Comparison of ENCODE assay signal across 24 mouse cellular contexts in genomic region chr6:122333081-122333612, GRCm38 (mm10). TPM values are rescaled to one million over a fixed set of nuclear protein-coding genes. Genes with fewer than 3 reads are reported as not detected.
DNase-seq lines count a peak whose midpoint lies in the region; ATAC-seq and TF ChIP-seq lines count a peak whose summit lies in the region.
"Had no signal": no experiment of that assay in that cellular context is flagged by ENCODE, and none has a peak within 500 bp of the region (broad histone marks: within the 10 kb centered on the region; RNA-seq: fewer than 3 reads in every experiment).

No protein-coding gene starts in this region.

- DNase-seq in heart, postnatal 0 days (ENCODE audit: low spot score): no peak
- DNase-seq in heart, adult 8-10 months (ENCODE audit: low spot score): no peak
- DNase-seq in left cerebral cortex, adult 11 months (ENCODE audit: low spot score): no peak
- DNase-seq: adrenal gland, adult 2 months; adrenal gland, postnatal 25 days; cerebellum, adult 18-20 months; cerebellum, adult 9-11 months; cerebellum, postnatal 36 days; heart, postnatal 10 days; heart, postnatal 4 days had no signal

- TF ChIP-seq CTCF in heart, postnatal 0 days (IDR thresholded peaks at IDR 0.05; ENCODE audit: low read depth): no peak
- TF ChIP-seq CTCF in E14TG2a.4 (conservative IDR thresholded peaks at IDR 0.05; ENCODE audit: low read length) (no peak), ES-Bruce4 (IDR thresholded peaks at IDR 0.05; ENCODE audit: low read depth, low read length) (no peak)

- H3K4me2 ChIP-seq in heart, postnatal 0 days (ENCODE audit: low read depth, low read length): no peak overlapping the region
- H3K4me2 ChIP-seq: embryonic facial prominence, embryonic 15.5 days; hindbrain, embryonic 12.5 days had no signal

- TF ChIP-seq POLR2A in ES-Bruce4 (IDR thresholded peaks at IDR 0.05; ENCODE audit: insufficient read depth, low read length): no peak

- ATAC-seq in heart, postnatal 0 days (ENCODE audit: insufficient read depth, low read depth): 0 out of 2 replicates have a peak, but pooled peaks have one; percentile 24
- 0 out of 2 replicates have a peak, but pooled peaks have one; percentile 39 for ATAC-seq in megakaryocyte-erythroid progenitor cell, adult 5-6 weeks (replicated peaks; ENCODE audit: low FRiP score, low TSS enrichment, poor library complexity, severe bottlenecking)
- ATAC-seq: forebrain, embryonic 14.5 days; hindbrain, embryonic 16.5 days; inflammation-experienced regulatory T-cells, adult 6 months; intestine, postnatal 0 days; Patski had no signal

- H3K27ac ChIP-seq in heart, postnatal 0 days (ENCODE audit: low read depth): no peak overlapping the region
- H3K27ac ChIP-seq in ES-Bruce4 (ENCODE audit: insufficient read depth, low read length): 0 out of 2 replicates have a peak overlapping the region, but pooled peaks have one; percentile 3
- H3K27ac ChIP-seq: embryonic facial prominence, embryonic 15.5 days; forebrain, embryonic 10.5 days; hindbrain, embryonic 12.5 days had no signal

- H3K27me3 ChIP-seq in heart, postnatal 0 days (ENCODE audit: control insufficient read depth, insufficient read depth, low read length): no peaks in the 10 kb centered on the region
- no peaks in the 10 kb centered on the region for H3K27me3 ChIP-seq in E14TG2a.4 (ENCODE audit: insufficient read depth, low read length)
- no peaks in the 10 kb centered on the region for H3K27me3 ChIP-seq in ES-Bruce4 (ENCODE audit: control insufficient read depth, insufficient read depth, low read length, poor library complexity, severe bottlenecking)
- H3K27me3 ChIP-seq: embryonic facial prominence, embryonic 15.5 days; hindbrain, embryonic 12.5 days; Patski had no signal

- H3K9me3 ChIP-seq in heart, postnatal 0 days (replicated peaks; ENCODE audit: control insufficient read depth, low read length): no peaks in the 10 kb centered on the region
- H3K9me3 ChIP-seq in E14TG2a.4 (ENCODE audit: low read length) (no peaks in the 10 kb centered on the region), ES-Bruce4 (replicated peaks; ENCODE audit: control insufficient read depth, insufficient read depth, low read length, poor library complexity, severe bottlenecking) (no peaks in the 10 kb centered on the region)
- H3K9me3 ChIP-seq: embryonic facial prominence, embryonic 15.5 days; forebrain, embryonic 10.5 days; hindbrain, embryonic 12.5 days had no signal

- no peak overlapping the region for H3K4me3 ChIP-seq in heart, postnatal 0 days (ENCODE audit: low read depth, low read length)
- peak overlapping the region; percentile 92 for H3K4me3 ChIP-seq in E14TG2a.4 (replicated peaks; ENCODE audit: low read length)
- no peak overlapping the region for H3K4me3 ChIP-seq in ES-Bruce4 (ENCODE audit: low read depth, low read length)
- H3K4me3 ChIP-seq: embryonic facial prominence, embryonic 15.5 days; erythroblast, embryonic 14.5 days; forebrain, embryonic 10.5 days; hindbrain, embryonic 12.5 days had no signal

- H3K36me3 ChIP-seq in heart, postnatal 0 days (replicated peaks; ENCODE audit: control insufficient read depth, insufficient read depth, low read length): peaks cover 30% of the 10 kb centered on the region
- H3K36me3 ChIP-seq in E14TG2a.4 (ENCODE audit: insufficient read depth, low read length) (peaks cover 95% of the 10 kb centered on the region), ES-Bruce4 (ENCODE audit: control insufficient read depth, insufficient read depth, low read length, poor library complexity, severe bottlenecking) (peaks cover 88% of the 10 kb centered on the region)

- H3K4me1 ChIP-seq in heart, postnatal 0 days (ENCODE audit: control insufficient read depth, insufficient read depth): no peaks in the 10 kb centered on the region
- H3K4me1 ChIP-seq in E14TG2a.4 (replicated peaks; ENCODE audit: low read depth, low read length) (peaks cover 86% of the 10 kb centered on the region), ES-Bruce4 (ENCODE audit: control insufficient read depth, insufficient read depth, low read length) (peaks cover 2% of the 10 kb centered on the region)

- 72% methylated on average over 13 of the region's 13 CpGs for WGBS in heart, postnatal 0 days

- no peak for TF ChIP-seq EP300 in heart, postnatal 0 days (IDR thresholded peaks at IDR 0.05; ENCODE audit: low read depth)
- TF ChIP-seq EP300 in ES-Bruce4 (IDR thresholded peaks at IDR 0.05; ENCODE audit: insufficient read depth, low read depth, low read length): no peak

- no peak overlapping the region for H3K9ac ChIP-seq in heart, postnatal 0 days (replicated peaks; ENCODE audit: low read depth, low read length)
- H3K9ac ChIP-seq in ES-Bruce4 (ENCODE audit: low read depth, poor library complexity, severe bottlenecking): no peak overlapping the region
- H3K9ac ChIP-seq: embryonic facial prominence, embryonic 15.5 days; hindbrain, embryonic 12.5 days had no signal

RNA-seq across cellular contexts. Expression of gene Phc1, which starts 7.2 kb away (rescaled TPM):
- 19.6 TPM in 2 replicates for total RNA-seq in heart, postnatal 0 days (2014; rRNA removed; ENCODE audit: low replicate concordance)
- polyA plus RNA-seq in heart, postnatal 0 days (2015; fragmentation: Nextera tagmentation; extraction: Ambion mirVana): 4.3 and 4.6 TPM in 2 replicates
- 10 to 100 TPM; 15.8 to 22.7 (median 20.1) TPM for total RNA-seq in heart, adult 8-10 months (2022)
- 206 and 226 TPM in 2 replicates for polyA plus RNA-seq in ES-Bruce4 (2011; ENCODE audit: insufficient read depth, insufficient read length, low read depth, missing spikeins)
- 22.4 and 38.2 TPM in 2 replicates for total RNA-seq in megakaryocyte-erythroid progenitor cell, adult 5-6 weeks (2014; fragmentation: Nextera tagmentation)
- 11.7 and 15.7 TPM in 2 replicates for total RNA-seq in megakaryocyte-erythroid progenitor cell, adult 5-6 weeks (2017)

RNA-seq across cellular contexts. Expression of gene M6pr, which starts 24.6 kb away (rescaled TPM):
- 55.9 and 58.4 TPM in 2 replicates for total RNA-seq in heart, postnatal 0 days (2014; rRNA removed; ENCODE audit: low replicate concordance)
- 52.2 and 52.9 TPM in 2 replicates for polyA plus RNA-seq in heart, postnatal 0 days (2015; fragmentation: Nextera tagmentation; extraction: Ambion mirVana)
- total RNA-seq in heart, adult 8-10 months (2022): 10 to 100 TPM; 43.1 to 44.9 (median 44.1) TPM
- 98.5 and 104 TPM in 2 replicates for polyA plus RNA-seq in ES-Bruce4 (2011; ENCODE audit: insufficient read depth, insufficient read length, low read depth, missing spikeins)
- total RNA-seq in megakaryocyte-erythroid progenitor cell, adult 5-6 weeks (2014; fragmentation: Nextera tagmentation): 160 and 166 TPM in 2 replicates
- 303 and 354 TPM in 2 replicates for total RNA-seq in megakaryocyte-erythroid progenitor cell, adult 5-6 weeks (2017)

RNA-seq across cellular contexts. Expression of gene Klrg1, which starts 50.5 kb away (rescaled TPM):
- total RNA-seq in heart, postnatal 0 days (2014; rRNA removed; ENCODE audit: low replicate concordance): not detected in 2 replicates
- polyA plus RNA-seq in heart, postnatal 0 days (2015; fragmentation: Nextera tagmentation; extraction: Ambion mirVana): not detected in 2 replicates
- not detected for total RNA-seq in heart, adult 8-10 months (2022)
- not detected in 2 replicates for polyA plus RNA-seq in ES-Bruce4 (2011; ENCODE audit: insufficient read depth, insufficient read length, low read depth, missing spikeins)
- total RNA-seq in megakaryocyte-erythroid progenitor cell, adult 5-6 weeks (2014; fragmentation: Nextera tagmentation): not detected in 2 replicates
- total RNA-seq in megakaryocyte-erythroid progenitor cell, adult 5-6 weeks (2017): not detected in 2 replicates
- total RNA-seq: adrenal gland, postnatal 25 days; gastrocnemius, postnatal 4 days; heart, postnatal 10 days; heart, postnatal 4 days had no signal
- polyA plus RNA-seq: adrenal gland, adult 2 months; embryonic facial prominence, embryonic 11.5 days; embryonic facial prominence, embryonic 15.5 days; erythroblast, embryonic 14.5 days; forebrain, embryonic 10.5 days; Patski had no signal
